ENCODE assay signal across 8 mouse cellular contexts in the genomic region with DNA sequence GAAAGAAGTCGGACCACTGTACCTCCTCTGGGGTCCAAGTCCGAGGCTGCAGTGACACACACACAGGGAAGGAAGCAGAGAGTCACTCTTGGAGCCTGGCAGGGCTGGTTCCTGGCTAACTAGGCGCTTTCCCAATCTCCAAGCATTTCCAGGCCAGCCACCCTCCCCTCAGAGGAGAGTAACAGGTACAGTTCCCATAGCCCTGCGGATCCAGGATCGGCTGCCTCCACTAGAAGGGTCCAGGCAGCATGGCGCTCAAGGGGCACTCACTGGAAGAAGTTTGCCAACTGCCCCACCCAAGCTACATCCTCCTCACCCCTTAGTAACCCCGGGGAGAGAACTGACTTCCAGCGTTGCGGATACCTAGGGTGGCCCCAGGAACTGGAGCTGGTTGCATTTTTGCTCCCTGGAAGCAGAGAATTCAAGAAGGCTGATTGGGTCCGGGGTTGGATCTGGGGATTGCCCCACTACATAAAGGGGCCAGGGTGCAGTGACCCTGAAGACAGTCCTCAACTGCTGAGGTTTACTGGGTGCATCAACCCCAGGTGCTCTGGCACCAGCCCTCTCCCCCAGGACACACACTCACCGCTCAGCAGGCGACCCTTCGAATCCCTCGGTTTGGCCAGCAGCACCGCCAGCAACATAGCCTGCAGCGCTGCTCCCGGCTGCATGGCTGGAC. TPM values are rescaled to one million over a fixed set of nuclear protein-coding genes. Genes with fewer than 3 reads are reported as not detected.
DNase-seq lines count a peak whose midpoint lies in the region; ATAC-seq lines count a peak whose summit lies in the region.

No protein-coding gene starts in this region.

- H3K27ac ChIP-seq in heart, embryonic 15.5 days: peak overlapping the region; percentile 70
- H3K27ac ChIP-seq in limb, embryonic 10.5 days: peak overlapping the region; percentile 51
- no peak overlapping the region for H3K27ac ChIP-seq in midbrain, embryonic 12.5 days (replicated peaks)

- peak overlapping the region; percentile 54 for H3K4me3 ChIP-seq in heart, embryonic 15.5 days
- H3K4me3 ChIP-seq in limb, embryonic 10.5 days: peak overlapping the region; percentile 57
- H3K4me3 ChIP-seq in midbrain, embryonic 12.5 days: peak overlapping the region; percentile 42

- no peaks in the 10 kb centered on the region for H3K36me3 ChIP-seq in heart, embryonic 15.5 days
- H3K36me3 ChIP-seq in limb, embryonic 10.5 days: no peaks in the 10 kb centered on the region
- H3K36me3 ChIP-seq in midbrain, embryonic 12.5 days: no peaks in the 10 kb centered on the region

- peak overlapping the region; percentile 56 for H3K9ac ChIP-seq in heart, embryonic 15.5 days
- peak overlapping the region; percentile 44 for H3K9ac ChIP-seq in midbrain, embryonic 12.5 days (replicated peaks)

- ATAC-seq in heart, embryonic 15.5 days (replicated peaks; ENCODE audit: insufficient number of reproducible peaks, insufficient read depth, low FRiP score, low read depth): peak; percentile 23; the same call in 1 of the 2 replicates
- ATAC-seq in midbrain, embryonic 12.5 days (ENCODE audit: low FRiP score, low read depth): no peak; the same call in 1 of the 2 replicates

- WGBS in heart, embryonic 15.5 days: under 1% methylated on average over 17 of the region's 17 CpGs
- under 1% methylated on average over 17 of the region's 17 CpGs for WGBS in limb, embryonic 10.5 days
- WGBS in midbrain, embryonic 12.5 days: under 1% methylated on average over 17 of the region's 17 CpGs

- peak; percentile 23 for DNase-seq in urinary bladder, adult 2 months (ENCODE audit: low spot score)
- no peak for DNase-seq in urinary bladder, postnatal 4 days (ENCODE audit: low spot score in 2 of 2)
- DNase-seq in embryo, embryonic 10.5 days (ENCODE audit: low spot score): peak; percentile 39
- DNase-seq in limb, embryonic 10.5 days (ENCODE audit: low spot score): peak; percentile 56
- peak; percentile 6 for DNase-seq in yolk sac, embryonic 10.5 days (ENCODE audit: low spot score)
- DNase-seq in spleen, postnatal 14 days (ENCODE audit: low spot score in 2 of 2): no peak

- H3K9me3 ChIP-seq in heart, embryonic 15.5 days (replicated peaks): no peaks in the 10 kb centered on the region
- H3K9me3 ChIP-seq in limb, embryonic 10.5 days (replicated peaks): no peaks in the 10 kb centered on the region
- H3K9me3 ChIP-seq in midbrain, embryonic 12.5 days: no peaks in the 10 kb centered on the region

- H3K4me1 ChIP-seq in heart, embryonic 15.5 days (replicated peaks): peaks cover 19% of the 10 kb centered on the region
- peaks cover 23% of the 10 kb centered on the region for H3K4me1 ChIP-seq in limb, embryonic 10.5 days
- H3K4me1 ChIP-seq in midbrain, embryonic 12.5 days: peaks cover 18% of the 10 kb centered on the region

- H3K27me3 ChIP-seq in heart, embryonic 15.5 days: 0 out of 2 replicates have a peak, but pooled peaks cover 3% of the 10 kb centered on the region
- H3K27me3 ChIP-seq in limb, embryonic 10.5 days (ENCODE audit: low read depth, poor library complexity, severe bottlenecking): 0 out of 2 replicates have a peak, but pooled peaks cover 13% of the 10 kb centered on the region
- peaks cover 20% of the 10 kb centered on the region; the same call in 1 of the 2 replicates for H3K27me3 ChIP-seq in midbrain, embryonic 12.5 days

- peak overlapping the region; percentile 89 for H3K4me2 ChIP-seq in heart, embryonic 15.5 days
- peak overlapping the region; percentile 78 for H3K4me2 ChIP-seq in midbrain, embryonic 12.5 days (replicated peaks)

RNA-seq across cellular contexts. Expression of a gene that starts 0.5 kb away (rescaled TPM):
- polyA plus RNA-seq in urinary bladder, adult 2 months (2012; rRNA removed): 7.0 and 10.2 TPM in 2 replicates
- 8.8 and 8.9 TPM in 2 replicates for polyA plus RNA-seq in heart, embryonic 15.5 days (2015; fragmentation: Nextera tagmentation; extraction: Ambion mirVana)
- polyA plus RNA-seq in limb, embryonic 10.5 days (2016; fragmentation: Nextera tagmentation; extraction: Ambion mirVana): 1.0 and 3.7 TPM in 2 replicates
- polyA plus RNA-seq in midbrain, embryonic 12.5 days (2016; fragmentation: Nextera tagmentation; extraction: Ambion mirVana): 1.3 and 1.4 TPM in 2 replicates

RNA-seq across cellular contexts. Expression of a gene that starts 15.7 kb away (rescaled TPM):
- 0.10 TPM in 1 of 2 replicates, not detected in the other for polyA plus RNA-seq in urinary bladder, adult 2 months (2012; rRNA removed)
- not detected in 2 replicates for polyA plus RNA-seq in heart, embryonic 15.5 days (2015; fragmentation: Nextera tagmentation; extraction: Ambion mirVana)
- polyA plus RNA-seq in limb, embryonic 10.5 days (2016; fragmentation: Nextera tagmentation; extraction: Ambion mirVana): not detected in 2 replicates
- polyA plus RNA-seq in midbrain, embryonic 12.5 days (2016; fragmentation: Nextera tagmentation; extraction: Ambion mirVana): not detected in 2 replicates

RNA-seq across cellular contexts. Expression of a gene that starts 25.4 kb away (rescaled TPM):
- not detected in 2 replicates for polyA plus RNA-seq in urinary bladder, adult 2 months (2012; rRNA removed)
- polyA plus RNA-seq in heart, embryonic 15.5 days (2015; fragmentation: Nextera tagmentation; extraction: Ambion mirVana): 0.19 TPM in 1 of 2 replicates, not detected in the other
- 0.15 TPM in 1 of 2 replicates, not detected in the other for polyA plus RNA-seq in limb, embryonic 10.5 days (2016; fragmentation: Nextera tagmentation; extraction: Ambion mirVana)
- polyA plus RNA-seq in midbrain, embryonic 12.5 days (2016; fragmentation: Nextera tagmentation; extraction: Ambion mirVana): 0.24 TPM in 1 of 2 replicates, not detected in the other

Comparison
In these comparisons a context has a peak if more than half of its experiments do, and no peak if none do; other contexts are left out.
1. DNase-seq: peak in urinary bladder, adult 2 months (single experiment), embryo, embryonic 10.5 days (single experiment), limb, embryonic 10.5 days (single experiment) and yolk sac, embryonic 10.5 days (single experiment); none in urinary bladder, postnatal 4 days (0 of 2) and spleen, postnatal 14 days (0 of 2).
2. Peak in every context shown above with its lines, with median percentiles within 50 percentile points of each other: H3K4me3 ChIP-seq.